Mouse (Mus musculus): ENCODE measurements around the gene Vrk1.

Gene Vrk1

DNA sequence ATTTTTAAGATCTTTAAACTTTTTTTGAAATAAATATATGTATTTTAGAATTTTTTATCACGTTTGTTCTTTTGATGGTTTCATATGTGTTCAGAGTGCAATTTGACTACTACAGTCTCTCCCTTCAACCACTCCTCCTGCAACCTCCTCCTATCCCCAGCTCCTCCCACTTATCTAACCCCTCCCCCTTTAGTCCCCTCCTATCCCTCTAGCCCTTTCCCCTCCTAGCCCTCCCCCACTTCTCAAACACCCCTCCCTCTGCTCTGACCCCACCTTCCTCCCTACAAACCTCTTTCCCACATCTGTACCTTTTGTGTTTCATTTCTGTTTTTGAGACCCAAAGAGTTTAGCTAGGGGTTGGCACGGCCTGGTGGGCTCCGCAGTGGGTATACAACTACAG lies 114.6 kb downstream of the Vrk1 start:
- CTCF ChIA-PET = interaction anchor here in 1 of 4 experiments (0.6 kb wide), 1 partner anchor 1610 kb away, joined by 4 read pairs; no protein-coding TSS in a partner anchor
- POLR2A ChIA-PET = interaction anchor here in 3 of 4 experiments (0.5 to 0.7 kb wide), 4 partner anchors 10 to 534 kb away, joined by 3 to 11 read pairs (median 4); no protein-coding TSS in a partner anchor
